Mouse (Mus musculus) intestine, postnatal 0 days (tissue): ENCODE data around the gene Gabrg1. TPM values are rescaled to one million over a fixed set of nuclear protein-coding genes. Genes with fewer than 3 reads are reported as not detected.

Experiments used
- ATAC-seq: fragments of 200-750 bp; cut with Nextera tagmentation; 2 replicates; pipeline ENCODE4 v1.8.0; 2017; ENCODE audit warnings: mild to moderate bottlenecking, moderate TSS enrichment, moderate library complexity
- H3K27ac ChIP-seq: fragments of 300-500 bp; sonication (generic); 2 replicates; pipeline ENCODE4 v1.5.1; 2014; ENCODE audit warnings: mild to moderate bottlenecking, low read depth, low read length, moderate library complexity
- H3K27me3 ChIP-seq: fragments of 300-500 bp; sonication (generic); replicated peaks from 2 replicates; pipeline ENCODE4 v1.6.1; 2014; ENCODE audit warnings: low read length, mixed read lengths; ENCODE audit not compliant: control insufficient read depth, insufficient read depth
- H3K36me3 ChIP-seq: fragments of 300-500 bp; sonication (generic); 2 replicates; pipeline ENCODE4 v1.6.1; 2014; ENCODE audit warnings: mild to moderate bottlenecking, moderate library complexity; ENCODE audit not compliant: control insufficient read depth, insufficient read depth
- H3K4me1 ChIP-seq: fragments of 300-500 bp; sonication (generic); replicated peaks from 2 replicates; pipeline ENCODE4 v1.6.1; 2014; ENCODE audit warnings: antibody characterized with exemption, low read length, mixed read lengths; ENCODE audit not compliant: control insufficient read depth, insufficient read depth
- H3K4me2 ChIP-seq: fragments of 300-500 bp; sonication (generic); replicated peaks from 2 replicates; pipeline ENCODE4 v1.6.1; 2014; ENCODE audit warnings: low read depth, mild to moderate bottlenecking, moderate library complexity
- H3K4me3 ChIP-seq: fragments of 300-500 bp; sonication (generic); 2 replicates; pipeline ENCODE4 v1.5.1; 2014; ENCODE audit warnings: low read depth, low read length
- H3K9ac ChIP-seq: fragments of 300-500 bp; sonication (generic); 2 replicates; pipeline ENCODE4 v1.6.1; 2014; ENCODE audit warnings: mild to moderate bottlenecking, low read depth, low read length
- H3K9me3 ChIP-seq: fragments of 300-500 bp; sonication (generic); 2 replicates; pipeline ENCODE4 v1.6.1; 2016; ENCODE audit warnings: mixed run types; ENCODE audit not compliant: control insufficient read depth
- CTCF ChIP-seq: sonication (generic); IDR thresholded peaks from 2 replicates; pipeline ENCODE4 v1.5.1; 2016; ENCODE audit warnings: low read depth, mild to moderate bottlenecking, control low read depth, antibody characterized with exemption, moderate library complexity
- WGBS: fragments of 180-500 bp; shearing (Covaris S2); extraction: QIAGEN DNeasy Blood & Tissue Kit; methylation state at CpG from one replicate; pipeline ENCODE4 v1.1.7; 2014; 5-methylcytosine and 5-hydroxymethylcytosine counted together
- polyA plus RNA-seq: library from polyadenylated mRNA; unstranded; fragments of >200 nt; fragmentation: Nextera tagmentation; extraction: Ambion mirVana; gene quantifications from 2 replicates; pipeline ENCODE4 v1.2.1, GENCODE M21; 2015

Gabrg1 gene
- 0.12 TPM in 1 of 2 replicates, not detected in the other for polyA plus RNA-seq

DNA sequence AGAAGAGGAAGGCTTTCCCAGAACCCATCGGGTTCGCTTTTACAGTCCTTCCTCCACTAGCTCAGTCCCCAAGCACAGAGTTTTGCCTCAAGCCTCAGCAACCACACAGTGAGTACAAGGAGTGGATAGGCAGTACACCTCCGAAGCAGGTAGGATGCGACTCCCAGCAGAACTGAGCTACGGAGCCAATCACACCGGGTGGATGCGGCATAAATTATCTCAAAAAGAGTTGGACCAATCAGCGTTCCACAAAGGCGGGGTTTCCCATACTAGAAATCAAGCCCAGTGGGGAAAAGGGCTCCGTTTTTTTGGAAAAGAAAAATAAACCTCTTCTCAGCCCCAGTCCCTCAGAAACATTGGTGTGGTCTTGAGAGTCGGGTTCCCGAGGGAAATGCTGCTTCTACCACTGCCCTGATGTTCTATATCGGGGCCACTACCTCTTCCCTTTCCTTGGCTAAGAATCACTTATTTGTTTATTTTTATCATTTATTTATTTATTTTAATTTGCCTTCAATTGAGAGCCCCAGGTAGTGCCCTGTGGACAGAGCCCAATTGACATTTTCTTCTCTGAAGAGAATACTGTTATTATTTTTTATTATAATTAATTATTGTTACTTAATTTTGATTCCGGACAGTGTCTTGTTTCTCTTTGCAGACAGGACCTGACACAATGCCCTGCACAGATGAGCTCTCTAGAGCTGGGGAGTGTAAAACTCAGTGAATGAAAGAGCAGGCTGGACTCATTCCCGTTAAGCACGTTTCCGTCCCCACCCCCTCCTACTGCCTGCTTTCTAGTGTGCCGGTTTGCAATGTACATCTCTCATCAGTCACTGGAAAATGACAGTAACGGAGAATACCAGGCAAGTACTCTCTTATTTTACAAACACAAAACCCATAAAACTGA lies at the start of gene Gabrg1:
Gene Gabrg1 (minus strand): TSS at position 426 of the 904 bp plus-strand sequence.
- Histone ChIP-seq H3K4me3 (no peak within 1 kb of the TSS), H3K4me2 (peak within 1 kb of the TSS; percentile 30)
- 10% methylated on average over 19 of the region's 19 CpGs for WGBS

DNA sequence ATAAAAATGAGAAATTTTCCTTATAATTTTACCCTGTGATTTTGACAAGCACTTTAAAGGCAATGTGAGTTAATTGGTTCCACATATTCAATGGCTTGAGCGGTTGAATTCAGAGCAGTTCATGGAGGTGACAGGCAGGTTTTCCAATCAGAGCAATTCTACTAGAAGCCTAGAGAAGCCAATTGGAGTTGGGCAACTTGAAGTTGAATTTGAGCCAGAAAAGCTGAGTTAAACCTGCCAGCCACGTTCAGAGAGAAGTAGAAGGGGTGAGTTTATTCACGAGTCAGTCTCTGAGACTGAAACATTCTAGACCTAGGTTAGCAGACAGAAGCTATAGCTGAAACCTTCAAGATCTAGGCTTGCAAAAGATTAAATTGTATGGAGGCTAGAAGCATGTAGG lies 41.6 kb upstream of the Gabrg1 start:
- H3K27me3 ChIP-seq = no peaks in the 10 kb centered on the region
- no peaks in the 10 kb centered on the region for H3K4me1 ChIP-seq
- TF ChIP-seq CTCF = no peak
- H3K4me2 ChIP-seq = no peak overlapping the region
- H3K4me3 ChIP-seq = no peak overlapping the region
- ATAC-seq = no peak
- no peak overlapping the region for H3K9ac ChIP-seq
- no peak overlapping the region for H3K27ac ChIP-seq
- 79% methylated on average over 3 of the region's 3 CpGs for WGBS
- no peaks in the 10 kb centered on the region for H3K36me3 ChIP-seq
- no peaks in the 10 kb centered on the region for H3K9me3 ChIP-seq

More for the DNA sequence above, at the start of gene Gabrg1:
- H3K4me1 ChIP-seq = no peaks in the 10 kb centered on the region
- H3K9ac ChIP-seq = no peak within 1 kb of the TSS
- no peaks in the 10 kb centered on the region for H3K27me3 ChIP-seq
- TF ChIP-seq CTCF = no peak
- no peak within 1 kb of the TSS for H3K27ac ChIP-seq
- H3K36me3 ChIP-seq = no peaks in the 10 kb centered on the region
- H3K9me3 ChIP-seq = no peaks in the 10 kb centered on the region
- no peak for ATAC-seq

DNA sequence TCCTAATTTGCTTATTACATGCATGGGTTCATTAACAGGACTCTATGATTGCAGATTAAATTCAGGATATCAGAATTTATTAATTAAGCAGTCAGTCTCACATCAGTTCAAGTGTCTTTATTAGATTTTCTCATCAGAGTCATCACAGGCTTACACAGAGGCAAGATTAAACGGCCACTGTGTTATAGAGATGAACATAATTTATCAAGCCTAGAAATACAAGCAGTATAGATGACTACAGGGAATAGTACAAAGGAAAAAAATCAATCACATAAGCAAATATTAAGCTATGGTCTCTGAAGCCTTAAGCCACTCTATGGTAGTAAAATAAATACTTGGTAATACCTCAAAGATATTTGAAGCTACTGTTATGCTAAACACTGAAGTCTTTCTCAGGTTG lies 27.7 kb upstream of the Gabrg1 start:
- Histone ChIP-seq H3K9me3 (no peaks in the 10 kb centered on the region), H3K4me1 (no peaks in the 10 kb centered on the region), H3K27ac (no peak overlapping the region), H3K4me2 (no peak overlapping the region), H3K4me3 (no peak overlapping the region), H3K36me3 (no peaks in the 10 kb centered on the region), H3K27me3 (no peaks in the 10 kb centered on the region), H3K9ac (no peak overlapping the region)
- ATAC-seq = no peak
- TF ChIP-seq CTCF = no peak
- 75% methylated on average over 1 of the region's 1 CpGs for WGBS

DNA sequence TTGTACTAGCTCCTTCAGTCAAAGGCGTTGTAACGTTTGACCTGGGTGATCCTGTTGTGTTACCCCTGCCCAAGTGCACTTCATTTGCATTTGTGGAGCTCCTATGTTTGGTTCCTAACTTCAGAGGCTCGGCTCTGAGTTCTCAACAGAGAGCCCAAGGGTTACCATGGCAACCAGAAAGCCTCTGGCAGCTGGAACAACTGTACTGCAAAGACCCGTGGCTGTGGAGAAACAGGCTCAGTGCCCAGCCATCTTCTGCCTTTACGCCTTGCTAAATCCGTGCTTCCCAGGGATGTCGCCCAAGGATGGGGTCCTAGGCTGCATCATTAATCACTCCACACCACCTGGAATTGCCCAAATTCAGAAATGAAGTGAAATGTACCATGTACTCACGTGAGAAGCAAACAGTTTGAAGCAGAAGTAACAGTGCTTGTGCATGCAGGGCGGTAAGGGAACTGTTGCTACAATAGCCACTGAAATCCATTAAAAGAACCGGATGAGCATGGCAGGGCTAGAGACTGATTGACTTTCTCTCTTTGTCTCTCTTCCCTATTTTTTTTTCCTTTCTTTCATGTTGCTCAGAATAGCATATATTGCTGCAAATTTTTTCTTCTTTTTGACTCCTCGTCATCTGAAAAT lies 798 bp upstream of the Gabrg1 start:
- no peak for TF ChIP-seq CTCF
- 0 out of 2 replicates have a peak, but pooled peaks cover under 1% of the 10 kb centered on the region for H3K9me3 ChIP-seq
- no peaks in the 10 kb centered on the region for H3K27me3 ChIP-seq
- no peaks in the 10 kb centered on the region for H3K4me1 ChIP-seq
- WGBS = 22% methylated on average over 11 of the region's 11 CpGs
- ATAC-seq = no peak
- H3K36me3 ChIP-seq = no peaks in the 10 kb centered on the region
- H3K9ac ChIP-seq = no peak overlapping the region
- H3K27ac ChIP-seq = no peak overlapping the region
- H3K4me3 ChIP-seq = no peak overlapping the region
- H3K4me2 ChIP-seq = peak overlapping the region; percentile 18; the same call in 1 of the 2 replicates

- Histone ChIP-seq H3K27ac (no peak overlapping the region), H3K4me1 (no peaks in the 10 kb centered on the region), H3K9me3 (no peaks in the 10 kb centered on the region), H3K36me3 (no peaks in the 10 kb centered on the region), H3K9ac (no peak overlapping the region), H3K27me3 (no peaks in the 10 kb centered on the region), H3K4me3 (no peak overlapping the region), H3K4me2 (no peak overlapping the region)
- 81% methylated on average over 2 of the region's 2 CpGs for WGBS
- ATAC-seq = no peak
- no peak for TF ChIP-seq CTCF
These were observed 23.7 kb downstream of the Gabrg1 start for GRCm38 (mm10) chr5:70818681-70819080.

DNA sequence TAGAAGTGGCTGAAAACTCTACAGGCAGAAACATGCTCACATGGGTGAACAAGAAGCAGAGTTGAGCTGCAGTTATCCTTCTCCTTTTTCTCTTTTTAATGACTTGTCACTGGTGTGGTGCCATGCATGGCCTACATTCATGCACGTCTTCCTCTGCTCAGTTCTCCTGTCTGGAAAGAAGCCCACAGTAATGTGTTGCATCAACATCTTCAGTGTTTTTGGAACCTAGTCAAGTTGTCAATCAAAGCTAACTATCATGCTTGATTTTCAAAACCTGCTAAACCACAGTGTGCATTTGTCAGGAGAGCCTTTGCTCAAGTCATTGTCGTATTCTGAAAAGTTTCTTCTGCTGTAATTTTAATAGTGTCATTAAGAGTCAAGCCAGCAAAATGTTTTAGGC lies 106.3 kb downstream of the Gabrg1 start:
- Histone ChIP-seq H3K4me1 (no peaks in the 10 kb centered on the region), H3K27ac (no peak overlapping the region), H3K27me3 (no peaks in the 10 kb centered on the region), H3K9me3 (no peaks in the 10 kb centered on the region), H3K9ac (no peak overlapping the region), H3K36me3 (no peaks in the 10 kb centered on the region), H3K4me3 (no peak overlapping the region), H3K4me2 (no peak overlapping the region)
- no peak for TF ChIP-seq CTCF
- no peak for ATAC-seq
- WGBS = 87% methylated on average over 2 of the region's 2 CpGs
